Mouse (Mus musculus) gastrocnemius, postnatal 36 days (tissue): ENCODE measurements around the gene Hcrtr2. TPM values are rescaled to one million over a fixed set of nuclear protein-coding genes. Genes with fewer than 3 reads are reported as not detected.

ENCODE experiments used
- DNase-seq, 2 experiments: peaks; one replicate each; pipeline ENCODE4 v3.0.0; 2022
- intact Hi-C: fragments of 180-260 bp; cut with DNase I; formaldehyde crosslinking; loops from one replicate; pipeline ENCODE4 v1.15.1; 2025
- total RNA-seq, 2 experiments: library from RNA; stranded (reverse); gene quantifications; 2 replicates each; pipeline ENCODE4 v1.2.3; 2021

The Hcrtr2 gene
- total RNA-seq, 2 experiments from 2014 or later, result not detected

- intact Hi-C loops, result no loop called here
Observed at GRCm38 (mm10) chr9:76236626-76237025, 87.0 kb downstream of the Hcrtr2 start.

GRCm38 (mm10) chr9:76235945-76236503 is 87.6 kb downstream of the Hcrtr2 start:
- DNase-seq, result peak in 1 of 2 experiments; percentile 15
- intact Hi-C loops, result loop anchor here (2.0 kb wide), 1 partner anchor 475 kb away; no protein-coding TSS in a partner anchor

More at GRCm38 (mm10) chr9:76236626-76237025, 87.0 kb downstream of the Hcrtr2 start:
- DNase-seq, result peak; percentile 26 to 31

DNA sequence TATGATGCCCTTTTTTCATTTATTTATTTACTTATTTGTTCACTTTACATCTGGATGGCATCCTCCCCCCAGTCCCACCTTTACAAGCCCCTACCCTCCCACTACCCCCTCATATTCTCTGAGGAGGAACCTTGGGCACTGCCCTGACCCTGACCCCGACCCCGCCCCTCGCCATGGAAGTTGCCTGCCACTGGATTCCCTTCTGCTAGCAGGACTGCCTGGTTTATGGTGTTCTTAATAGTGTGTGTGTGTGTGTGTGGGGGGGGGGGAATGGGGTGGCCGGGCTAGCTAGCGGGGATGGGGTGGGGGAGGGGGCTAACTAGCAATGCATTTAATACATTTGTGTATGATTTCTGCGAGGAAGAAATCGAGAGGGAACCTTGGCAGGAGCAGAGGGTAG is 88.8 kb downstream of the Hcrtr2 start:
- DNase-seq, result no peak
- intact Hi-C loops, result loop anchor here (2.0 kb wide), 1 partner anchor 474 kb away; no protein-coding TSS in a partner anchor

DNA sequence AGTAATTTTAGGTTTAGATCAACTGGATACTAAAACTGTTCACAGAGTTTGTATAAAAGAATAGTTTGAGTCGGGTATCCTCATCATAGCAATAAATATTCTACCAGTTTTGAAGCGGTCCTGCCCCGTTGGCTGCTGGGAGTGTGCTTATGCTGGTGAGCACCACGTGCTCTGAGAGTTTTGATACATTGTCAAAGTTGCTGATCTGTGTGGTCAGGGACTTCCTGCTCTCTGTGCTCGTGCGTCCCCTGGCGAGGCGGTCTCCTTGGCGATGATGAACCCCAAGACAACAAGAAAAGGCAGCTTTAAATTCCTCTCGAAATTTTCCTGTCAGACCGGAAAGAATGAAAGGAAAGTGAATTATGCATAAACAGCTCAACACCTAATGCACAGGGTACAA is 93.3 kb downstream of the Hcrtr2 start:
- intact Hi-C loops, result no loop called here
- DNase-seq, result no peak

- DNase-seq, result no peak
- intact Hi-C loops, result no loop called here
Observed at GRCm38 (mm10) chr9:76217178-76217975, 106.3 kb downstream of the Hcrtr2 start.

GRCm38 (mm10) chr9:76214678-76215077 is 109.0 kb downstream of the Hcrtr2 start:
- DNase-seq, result no peak
- intact Hi-C loops, result no loop called here

DNA sequence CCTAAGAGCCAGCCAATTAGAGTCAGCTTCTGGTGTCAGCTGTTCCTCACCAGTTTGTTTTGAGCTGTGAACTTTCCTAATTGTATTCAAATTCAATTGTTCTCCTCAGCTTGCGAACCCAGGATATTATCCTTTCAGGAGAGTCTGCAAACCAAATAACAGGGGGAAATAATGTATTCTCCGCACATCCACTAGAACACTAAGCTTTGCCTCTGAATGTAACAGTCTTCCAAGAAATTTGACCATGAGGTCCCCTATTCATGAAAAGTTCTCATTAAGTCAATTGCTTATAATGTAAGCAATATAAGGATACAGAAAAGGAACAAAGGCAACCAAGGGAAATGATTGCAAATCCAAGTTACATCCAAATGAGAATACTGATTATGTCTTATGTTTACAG is 110.1 kb downstream of the Hcrtr2 start, which contains the start of gene Gfral:
Gene Gfral (minus strand): TSS at position 101 of the 400 bp plus-strand sequence.
- DNase-seq, result no peak
- intact Hi-C loops, result no loop called here

DNA sequence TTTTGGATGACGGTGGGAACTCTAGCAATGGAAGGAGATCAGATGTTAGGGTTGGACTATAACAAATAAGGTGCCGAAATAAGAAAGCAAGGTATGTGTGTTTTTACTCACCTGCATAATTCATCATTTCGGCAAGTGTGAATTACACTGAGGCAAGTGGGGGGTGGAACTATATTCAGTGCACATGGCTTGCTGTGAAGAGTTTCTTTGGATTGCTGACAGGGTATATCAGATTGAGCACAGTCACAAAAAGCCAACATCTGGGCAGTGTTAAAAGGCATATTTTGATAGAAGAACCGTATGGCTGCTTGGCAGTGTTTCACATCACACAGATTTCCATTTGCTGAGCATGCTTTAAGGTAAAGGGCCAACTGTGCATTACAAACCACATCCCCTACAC is 126.7 kb downstream of the Hcrtr2 start:
- DNase-seq, result no peak
- intact Hi-C loops, result no loop called here

DNA sequence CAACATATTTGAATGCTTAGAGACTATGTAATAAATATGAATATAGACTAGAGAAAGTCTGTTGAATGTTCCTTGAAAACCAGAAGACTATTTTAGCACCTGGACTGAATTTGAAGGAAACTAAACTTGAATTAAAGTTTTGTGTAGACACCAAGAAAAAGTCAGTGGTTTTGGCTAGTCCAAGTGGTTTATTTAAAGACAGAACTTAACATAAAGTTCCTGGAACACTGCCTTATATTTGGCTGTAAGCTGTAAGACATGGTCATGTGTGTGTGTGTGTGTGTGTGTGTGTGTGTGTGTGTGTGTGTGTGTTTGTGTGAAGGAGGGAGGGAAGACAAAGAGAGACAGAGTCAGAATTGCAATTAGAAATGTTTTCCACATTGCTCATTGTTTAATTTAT is 144.4 kb downstream of the Hcrtr2 start:
- no peak for DNase-seq
- intact Hi-C loops, result no loop called here

Other genes with a start within 250 kb of the Hcrtr2 start
- not detected for gene Gfral, start 110.2 kb downstream of the Hcrtr2 start, total RNA-seq
- not detected for gene Fam83b, start 243.3 kb upstream of the Hcrtr2 start, total RNA-seq